Comparison of ENCODE assay signal across 21 mouse cellular contexts in genomic region chr17:46049567-46049966, GRCm38 (mm10). TPM values are rescaled to one million over a fixed set of nuclear protein-coding genes. Genes with fewer than 3 reads are reported as not detected.
A peak's percentile ranks its signal among the peaks of the same experiment; 100 is the strongest.
DNase-seq lines count a peak whose midpoint lies in the region; ATAC-seq and TF ChIP-seq lines count a peak whose summit lies in the region.
"Had no signal": no experiment of that assay in that cellular context is flagged by ENCODE, and none has a peak within 500 bp of the region (broad histone marks: within the 10 kb centered on the region; RNA-seq: fewer than 3 reads in every experiment).

No protein-coding gene starts in this region.

- no peaks in the 10 kb centered on the region for H3K36me3 ChIP-seq in kidney, embryonic 15.5 days
- H3K36me3 ChIP-seq in kidney, adult 2 months (ENCODE audit: control insufficient read depth, insufficient read depth, low read length), result no peaks in the 10 kb centered on the region
- H3K36me3 ChIP-seq in stomach, embryonic 15.5 days, result no peaks in the 10 kb centered on the region
- no peaks in the 10 kb centered on the region for H3K36me3 ChIP-seq in stomach, postnatal 0 days (ENCODE audit: control insufficient read depth, insufficient read depth, low read length)
- H3K36me3 ChIP-seq: embryonic facial prominence, embryonic 13.5 days; forebrain, embryonic 12.5 days; heart, embryonic 10.5 days had no signal

- TF ChIP-seq EP300 in stomach, postnatal 0 days (optimal IDR thresholded peaks at IDR 0.05), result no peak

- peaks cover 38% of the 10 kb centered on the region for H3K4me1 ChIP-seq in kidney, embryonic 15.5 days
- no peaks in the 10 kb centered on the region for H3K4me1 ChIP-seq in kidney, adult 2 months (ENCODE audit: control insufficient read depth, insufficient read depth, low read length)
- peaks cover 12% of the 10 kb centered on the region; the same call in 1 of the 2 replicates for H3K4me1 ChIP-seq in stomach, embryonic 15.5 days
- no peaks in the 10 kb centered on the region for H3K4me1 ChIP-seq in stomach, postnatal 0 days (replicated peaks; ENCODE audit: control insufficient read depth, insufficient read depth)

- H3K27me3 ChIP-seq in kidney, embryonic 15.5 days, result no peaks in the 10 kb centered on the region
- no peaks in the 10 kb centered on the region for H3K27me3 ChIP-seq in kidney, adult 2 months (replicated peaks; ENCODE audit: control insufficient read depth, insufficient read depth, low read length)
- H3K27me3 ChIP-seq in stomach, embryonic 15.5 days (replicated peaks), result no peaks in the 10 kb centered on the region
- no peaks in the 10 kb centered on the region for H3K27me3 ChIP-seq in stomach, postnatal 0 days (ENCODE audit: control insufficient read depth, insufficient read depth, low read length)
- H3K27me3 ChIP-seq: embryonic facial prominence, embryonic 13.5 days; forebrain, embryonic 12.5 days; Patski had no signal

- H3K9ac ChIP-seq in kidney, embryonic 15.5 days, result no peak overlapping the region
- no peak overlapping the region for H3K9ac ChIP-seq in stomach, embryonic 15.5 days
- H3K9ac ChIP-seq in stomach, postnatal 0 days (ENCODE audit: low read length), result no peak overlapping the region
- H3K9ac ChIP-seq: embryonic facial prominence, embryonic 13.5 days; forebrain, embryonic 12.5 days had no signal

- no peak for DNase-seq in kidney, postnatal 36 days
- peak; percentile 27 for DNase-seq in kidney, postnatal 14 days
- DNase-seq in kidney, adult 2 months, result no peak
- DNase-seq in stomach, postnatal 0 days (ENCODE audit: low spot score), result no peak
- DNase-seq in thymus, postnatal 25 days, result no peak
- DNase-seq: adrenal gland, postnatal 14 days; cerebellum, adult 11-12 months; cerebellum, adult 9-10 months; cerebellum, postnatal 25 days; gastrocnemius, postnatal 10 days; heart, adult 18-20 months; heart, postnatal 10 days; heart, postnatal 4 days had no signal

- H3K4me2 ChIP-seq in kidney, embryonic 15.5 days, result no peak overlapping the region
- H3K4me2 ChIP-seq in stomach, embryonic 15.5 days, result no peak overlapping the region
- no peak overlapping the region for H3K4me2 ChIP-seq in stomach, postnatal 0 days (replicated peaks; ENCODE audit: low read depth)
- H3K4me2 ChIP-seq: embryonic facial prominence, embryonic 13.5 days; forebrain, embryonic 12.5 days had no signal

- no peak for TF ChIP-seq CTCF in kidney, adult 2 months (conservative IDR thresholded peaks at IDR 0.05; ENCODE audit: insufficient read depth, insufficient read length, low read depth, low read length)
- TF ChIP-seq CTCF in stomach, postnatal 0 days (IDR thresholded peaks at IDR 0.05; ENCODE audit: low read depth), result no peak

- WGBS in kidney, embryonic 15.5 days, result 14% methylated on average over 4 of the region's 4 CpGs
- WGBS in kidney, adult 2 months, result 37% methylated on average over 4 of the region's 4 CpGs
- 22% methylated on average over 4 of the region's 4 CpGs for WGBS in stomach, embryonic 15.5 days
- WGBS in stomach, postnatal 0 days, result 42% methylated on average over 4 of the region's 4 CpGs

- peak overlapping the region; percentile 65 for H3K27ac ChIP-seq in kidney, embryonic 15.5 days
- no peak overlapping the region for H3K27ac ChIP-seq in kidney, adult 2 months (ENCODE audit: insufficient read depth, low read depth, low read length)
- H3K27ac ChIP-seq in stomach, embryonic 15.5 days, result peak overlapping the region; percentile 21; the same call in 1 of the 2 replicates
- H3K27ac ChIP-seq in stomach, postnatal 0 days (replicated peaks), result no peak overlapping the region
- H3K27ac ChIP-seq: embryonic facial prominence, embryonic 13.5 days; forebrain, embryonic 12.5 days; heart, embryonic 10.5 days had no signal

- H3K4me3 ChIP-seq in kidney, embryonic 15.5 days (replicated peaks), result no peak overlapping the region
- no peak overlapping the region for H3K4me3 ChIP-seq in kidney, adult 2 months (ENCODE audit: insufficient read depth, low read depth, low read length)
- no peak overlapping the region for H3K4me3 ChIP-seq in stomach, embryonic 15.5 days (replicated peaks)
- no peak overlapping the region for H3K4me3 ChIP-seq in stomach, postnatal 0 days (ENCODE audit: low read depth, low read length)
- H3K4me3 ChIP-seq: embryonic facial prominence, embryonic 13.5 days; forebrain, embryonic 12.5 days; heart, embryonic 10.5 days had no signal

- no peak for TF ChIP-seq POLR2A in kidney, adult 2 months (IDR thresholded peaks at IDR 0.05; ENCODE audit: low read depth, low read length)

- ATAC-seq in kidney, embryonic 15.5 days (replicated peaks; ENCODE audit: low FRiP score), result no peak
- ATAC-seq in stomach, embryonic 15.5 days (ENCODE audit: insufficient read depth, low FRiP score, low read depth), result no peak; the same call in 1 of the 2 replicates
- ATAC-seq in stomach, postnatal 0 days (ENCODE audit: low FRiP score, low TSS enrichment), result no peak
- ATAC-seq: activated CD4-positive, CD25-positive, alpha-beta regulatory T cell, adult 4 months; forebrain, embryonic 16.5 days; Patski had no signal

- H3K9me3 ChIP-seq in kidney, embryonic 15.5 days (replicated peaks), result 0 out of 2 replicates have a peak, but pooled peaks cover 4% of the 10 kb centered on the region
- no peaks in the 10 kb centered on the region for H3K9me3 ChIP-seq in stomach, embryonic 15.5 days
- no peaks in the 10 kb centered on the region; the same call in 1 of the 2 replicates for H3K9me3 ChIP-seq in stomach, postnatal 0 days (ENCODE audit: control insufficient read depth, low read length)
- H3K9me3 ChIP-seq: forebrain, embryonic 12.5 days had no signal

RNA-seq across cellular contexts. Expression of gene Vegfa, which starts 17.4 kb away (rescaled TPM):
- polyA plus RNA-seq in kidney, embryonic 15.5 days (2015; fragmentation: Nextera tagmentation; extraction: Ambion mirVana), result 5.9 and 6.6 TPM in 2 replicates
- polyA plus RNA-seq in kidney, adult 2 months (2012; rRNA removed), result 336 and 398 TPM in 2 replicates
- polyA plus RNA-seq in stomach, embryonic 15.5 days (2015; fragmentation: Nextera tagmentation; extraction: Ambion mirVana), result 4.9 and 5.7 TPM in 2 replicates
- 2.4 and 3.1 TPM in 2 replicates for polyA plus RNA-seq in stomach, postnatal 0 days (2015; fragmentation: Nextera tagmentation; extraction: Ambion mirVana)
- polyA plus RNA-seq: activated CD4-positive, CD25-positive, alpha-beta regulatory T cell, adult 4 months had no signal

Comparison
In these comparisons a context has a peak if more than half of its experiments do, and no peak if none do; other contexts are left out.
1. H3K27ac ChIP-seq: peak in kidney, embryonic 15.5 days (single experiment) and stomach, embryonic 15.5 days (single experiment); none in kidney, adult 2 months (single experiment) and stomach, postnatal 0 days (single experiment).
2. RNA of gene Vegfa, which starts 17.4 kb away (polyA plus RNA-seq): 336 to 398 TPM in kidney, adult 2 months; 5.9 to 6.6 TPM in kidney, embryonic 15.5 days, 4.9 to 5.7 TPM in stomach, embryonic 15.5 days and 2.4 to 3.1 TPM in stomach, postnatal 0 days; every median in the first group is over 10 times any median in the second.